Mouse (Mus musculus) right cerebral cortex, postnatal 10 days (tissue): ENCODE results near the gene Neurog2.

ENCODE experiments used
- DNase-seq, 2 experiments: peaks; one replicate each; pipeline ENCODE4 v3.0.0; 2021; ENCODE audit warnings: low spot score in 2 of 2

Gene Neurog2

DNA sequence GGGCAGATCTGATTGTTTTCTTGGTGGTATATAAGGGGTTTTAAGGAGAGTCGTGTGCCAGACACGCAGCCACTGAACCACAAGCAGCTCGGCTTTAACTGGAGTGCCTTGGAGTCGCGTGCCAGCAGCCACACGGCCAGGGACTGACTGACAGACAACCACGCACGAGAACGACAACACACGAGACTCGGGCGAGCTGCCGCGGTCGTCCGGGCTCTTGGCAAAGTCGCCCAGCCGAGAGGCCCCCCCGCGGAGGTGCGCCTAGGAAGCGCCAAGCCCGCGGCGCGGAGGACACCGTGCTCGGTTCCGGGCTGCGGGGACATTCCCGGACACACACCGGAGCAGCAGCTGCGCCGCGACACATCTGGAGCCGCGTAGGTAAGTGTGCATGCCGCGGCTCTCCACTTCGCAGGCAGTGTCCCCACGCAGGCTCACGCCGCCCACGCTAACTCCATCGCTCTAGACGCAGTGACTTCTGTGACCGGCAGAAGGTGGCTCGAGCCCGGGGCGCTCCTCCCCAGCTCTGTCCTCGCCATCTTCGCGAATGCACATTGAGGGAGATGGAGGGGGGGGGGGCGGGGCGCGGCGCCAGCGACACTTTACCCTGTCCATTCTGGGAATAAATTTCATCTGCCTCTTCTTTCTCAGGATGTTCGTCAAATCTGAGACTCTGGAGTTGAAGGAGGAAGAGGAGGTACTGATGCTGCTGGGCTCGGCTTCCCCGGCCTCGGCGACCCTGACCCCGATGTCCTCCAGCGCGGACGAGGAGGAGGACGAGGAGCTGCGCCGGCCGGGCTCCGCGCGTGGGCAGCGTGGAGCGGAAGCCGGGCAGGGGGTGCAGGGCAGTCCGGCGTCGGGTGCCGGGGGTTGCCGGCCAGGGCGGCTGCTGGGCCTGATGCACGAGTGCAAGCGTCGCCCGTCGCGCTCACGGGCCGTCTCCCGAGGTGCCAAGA lies at the start of gene Neurog2:
Gene Neurog2, plus strand, starts transcription at position 56 of the 953 bp plus-strand sequence.
- no peak for DNase-seq

GRCm38 (mm10) chr3:127597136-127597535 lies 35.8 kb upstream of the Neurog2 start:
- no peak for DNase-seq

DNA sequence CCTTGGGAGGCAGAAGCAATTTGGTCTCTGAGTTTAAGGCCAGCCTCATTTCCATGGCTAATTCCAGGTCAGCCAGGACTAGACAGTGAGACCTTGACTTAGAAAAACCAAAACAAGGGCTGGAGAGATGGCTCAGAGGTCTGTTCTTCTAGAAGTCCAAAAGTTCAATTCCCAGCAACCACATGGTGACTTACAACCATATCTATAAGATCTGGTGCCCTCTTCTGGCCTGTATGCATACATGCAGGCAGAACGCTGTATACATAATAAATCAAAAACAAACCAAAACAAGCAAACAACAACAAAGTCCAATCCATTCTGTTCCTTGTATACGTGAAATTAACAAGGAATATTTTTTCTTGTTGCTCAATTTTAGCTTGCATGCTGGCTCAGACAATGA lies 24.8 kb upstream of the Neurog2 start:
- DNase-seq, result no peak

GRCm38 (mm10) chr3:127625296-127625695 lies 7.6 kb upstream of the Neurog2 start:
- DNase-seq, result peak; percentile 43 to 66

DNA sequence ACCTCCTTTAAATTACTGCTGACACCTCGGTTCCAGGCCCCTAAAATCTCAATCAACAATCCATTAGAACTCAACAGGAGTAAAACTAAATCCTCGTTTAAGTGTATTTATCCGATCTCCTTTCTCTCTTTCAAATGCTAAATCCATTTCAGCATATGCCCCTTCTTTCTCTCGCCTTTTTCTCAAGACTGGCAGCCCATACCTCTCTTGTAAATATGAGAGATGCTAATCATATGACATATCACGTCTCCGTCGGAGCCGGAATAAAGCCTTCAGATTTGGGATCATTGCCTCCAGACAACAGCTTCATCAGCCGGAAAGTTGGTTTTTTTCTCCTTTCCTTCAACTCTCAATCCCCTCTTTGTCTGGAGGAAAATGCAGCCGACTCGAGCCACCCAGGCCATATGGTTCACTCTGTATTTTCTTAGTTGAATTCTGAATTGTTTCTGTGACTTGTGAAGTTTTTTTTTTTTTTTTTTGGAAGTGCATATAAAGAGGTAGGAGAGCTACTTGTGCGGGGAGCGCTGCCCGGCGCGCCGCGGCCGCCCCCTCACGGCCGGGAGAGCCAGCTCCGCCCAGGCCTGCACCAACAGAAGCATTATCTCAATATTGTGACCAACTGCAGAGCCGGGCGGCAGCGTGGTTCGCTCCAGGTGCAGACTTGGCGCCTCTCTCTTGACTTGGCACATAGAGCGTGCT lies 7.1 kb upstream of the Neurog2 start:
- no peak for DNase-seq

- no peak for DNase-seq
Observed at GRCm38 (mm10) chr3:127626524-127626923, 6.4 kb upstream of the Neurog2 start.

DNA sequence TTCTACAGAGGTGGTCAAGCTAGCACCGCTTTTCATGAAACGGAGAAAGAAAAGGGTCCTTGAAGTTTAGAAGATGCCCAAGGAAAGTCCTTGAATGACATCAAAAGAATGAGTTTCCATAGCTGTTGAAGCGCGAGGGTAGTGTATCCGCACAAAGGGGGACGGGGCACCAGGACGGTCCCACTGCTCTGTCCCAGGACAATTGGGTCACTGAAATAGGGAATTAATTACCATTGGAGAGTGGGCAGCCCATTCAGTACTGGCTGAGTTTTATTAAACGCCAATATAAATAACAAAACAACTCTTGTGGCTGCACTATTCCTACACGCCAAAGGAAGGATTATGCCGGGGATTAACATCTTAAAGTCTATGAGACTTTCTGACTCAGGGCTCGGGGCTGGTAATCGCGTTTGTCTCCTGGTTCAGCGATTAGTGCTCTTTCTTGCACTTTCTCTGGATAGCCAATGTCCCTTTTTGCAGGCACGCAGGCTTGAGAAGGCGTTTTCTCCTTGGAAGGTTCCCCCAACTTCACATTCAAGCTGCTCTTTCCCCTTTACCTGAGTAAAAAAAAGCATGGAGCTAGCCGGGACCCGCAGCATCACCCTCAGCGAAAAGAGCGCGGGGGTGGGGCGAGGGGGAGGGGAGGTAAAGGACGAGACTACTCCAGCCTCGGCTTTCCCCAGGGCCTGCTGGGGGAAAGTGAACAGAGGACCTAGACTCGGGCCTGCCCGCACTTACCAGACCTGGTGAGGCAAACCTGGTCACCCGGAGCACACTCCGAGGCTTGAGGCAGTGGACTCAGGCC lies 5.6 kb upstream of the Neurog2 start:
- no peak for DNase-seq

GRCm38 (mm10) chr3:127627956-127628310 lies 5.0 kb upstream of the Neurog2 start:
- no peak for DNase-seq

DNA sequence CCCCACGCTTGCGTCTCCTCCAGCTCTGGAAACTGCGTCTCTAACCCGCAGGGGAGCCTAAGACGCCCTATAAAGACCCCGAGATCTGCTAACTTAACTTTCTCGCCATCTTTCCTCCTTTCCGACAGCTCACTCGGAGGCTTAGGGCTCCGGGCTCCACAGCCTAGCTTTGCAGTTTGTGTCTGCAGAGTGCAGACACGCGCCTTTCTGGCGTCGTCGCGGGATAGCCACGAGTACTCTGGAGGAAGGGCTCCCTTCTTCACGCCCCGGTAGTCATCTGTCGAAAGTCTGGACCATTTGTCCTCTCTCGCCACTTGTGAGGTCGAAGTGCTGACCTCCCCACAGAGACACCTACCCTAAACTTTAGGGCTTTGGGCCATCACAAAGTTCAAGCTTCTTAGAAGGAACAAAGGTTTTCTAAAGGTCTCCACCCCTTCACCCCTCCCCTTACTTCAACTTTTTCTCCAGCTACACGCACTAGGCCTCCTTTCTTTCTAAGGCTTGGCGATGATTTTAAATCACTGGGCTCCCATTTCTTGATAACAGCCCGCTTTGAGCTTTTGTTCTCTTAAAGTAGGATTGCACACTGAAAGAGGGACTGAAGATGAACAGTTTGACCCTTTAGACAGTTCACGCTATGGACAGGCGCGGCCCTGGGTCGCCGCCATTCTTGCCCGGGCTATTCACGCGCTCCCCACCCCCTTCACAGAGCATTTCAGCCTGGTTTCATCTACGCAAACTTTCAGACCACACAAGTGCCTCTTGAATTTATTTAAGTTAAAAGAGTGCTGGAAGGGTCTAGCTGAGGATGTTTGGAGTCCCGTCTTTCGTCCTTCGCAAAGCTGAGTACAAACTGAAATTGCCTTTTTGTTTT lies 4.4 kb upstream of the Neurog2 start:
- DNase-seq, result no peak

DNA sequence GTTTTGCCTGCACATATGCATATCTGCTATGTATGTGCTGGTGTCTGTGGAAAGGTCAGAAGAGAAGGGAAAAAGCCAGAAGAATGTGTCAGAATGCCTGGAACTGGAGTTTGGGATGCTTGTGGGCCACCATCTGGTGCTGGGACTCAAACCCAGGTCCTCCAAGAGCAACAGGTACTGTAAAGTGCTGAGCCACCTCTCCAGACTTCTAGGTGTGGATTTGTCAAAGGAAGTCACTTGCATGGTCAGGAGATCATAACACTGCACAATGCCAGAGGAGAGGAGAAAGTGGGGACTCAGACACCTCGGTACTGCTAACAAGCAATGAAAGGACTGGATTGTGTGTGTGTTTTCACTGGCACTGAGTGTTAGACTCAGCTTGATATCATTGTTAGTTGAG lies 2.7 kb upstream of the Neurog2 start:
- DNase-seq, result no peak

GRCm38 (mm10) chr3:127630735-127631372 lies 2.1 kb upstream of the Neurog2 start:
- DNase-seq, result no peak

DNA sequence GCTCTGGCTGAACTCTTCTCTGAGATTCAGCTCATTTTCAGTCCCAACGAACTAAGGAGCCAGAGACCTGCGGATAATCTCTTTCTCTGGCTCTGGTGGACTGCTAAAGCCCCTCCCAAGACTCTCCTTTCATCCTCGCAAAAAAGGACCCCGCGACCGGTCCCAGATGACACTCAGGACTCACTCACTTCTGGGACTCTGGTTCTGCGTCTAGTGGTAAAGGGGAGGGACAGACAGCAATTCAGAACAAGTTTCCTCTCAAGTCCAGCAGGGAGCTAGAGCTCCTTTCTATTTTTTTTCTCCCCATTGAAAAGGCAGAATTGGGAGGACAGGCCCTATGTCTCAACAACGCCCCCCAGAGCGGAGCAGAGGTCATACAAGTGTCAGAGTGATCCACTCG lies 1.4 kb upstream of the Neurog2 start:
- no peak for DNase-seq

- DNase-seq, result peak; percentile 46 to 49
Observed at GRCm38 (mm10) chr3:127632531-127632930, 404 bp upstream of the Neurog2 start.

GRCm38 (mm10) chr3:127634101-127634983 lies 1.4 kb downstream of the Neurog2 start:
- DNase-seq, result peak; percentile 59 to 77

DNA sequence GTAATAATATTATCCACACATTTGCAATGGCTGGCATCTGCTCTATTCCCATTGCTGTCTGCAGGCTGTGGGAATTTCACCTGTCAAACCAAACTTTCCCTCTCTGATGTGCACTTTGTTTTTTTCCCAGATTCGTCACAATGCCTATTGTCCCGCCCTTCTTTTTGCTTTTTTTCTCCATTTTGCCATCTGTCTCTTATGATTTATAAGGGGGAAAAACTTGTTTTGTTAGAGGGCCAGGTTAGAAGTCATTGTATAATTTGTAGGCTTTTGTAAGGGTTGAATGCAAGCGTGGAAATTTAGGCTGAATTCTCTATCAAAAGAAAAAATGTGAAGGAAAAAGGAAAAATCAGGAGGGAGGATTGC lies 2.0 kb downstream of the Neurog2 start:
- DNase-seq, result no peak

- peak in 1 of 2 experiments; percentile 48 for DNase-seq
Observed at GRCm38 (mm10) chr3:127639875-127640761, 7.2 kb downstream of the Neurog2 start.

DNA sequence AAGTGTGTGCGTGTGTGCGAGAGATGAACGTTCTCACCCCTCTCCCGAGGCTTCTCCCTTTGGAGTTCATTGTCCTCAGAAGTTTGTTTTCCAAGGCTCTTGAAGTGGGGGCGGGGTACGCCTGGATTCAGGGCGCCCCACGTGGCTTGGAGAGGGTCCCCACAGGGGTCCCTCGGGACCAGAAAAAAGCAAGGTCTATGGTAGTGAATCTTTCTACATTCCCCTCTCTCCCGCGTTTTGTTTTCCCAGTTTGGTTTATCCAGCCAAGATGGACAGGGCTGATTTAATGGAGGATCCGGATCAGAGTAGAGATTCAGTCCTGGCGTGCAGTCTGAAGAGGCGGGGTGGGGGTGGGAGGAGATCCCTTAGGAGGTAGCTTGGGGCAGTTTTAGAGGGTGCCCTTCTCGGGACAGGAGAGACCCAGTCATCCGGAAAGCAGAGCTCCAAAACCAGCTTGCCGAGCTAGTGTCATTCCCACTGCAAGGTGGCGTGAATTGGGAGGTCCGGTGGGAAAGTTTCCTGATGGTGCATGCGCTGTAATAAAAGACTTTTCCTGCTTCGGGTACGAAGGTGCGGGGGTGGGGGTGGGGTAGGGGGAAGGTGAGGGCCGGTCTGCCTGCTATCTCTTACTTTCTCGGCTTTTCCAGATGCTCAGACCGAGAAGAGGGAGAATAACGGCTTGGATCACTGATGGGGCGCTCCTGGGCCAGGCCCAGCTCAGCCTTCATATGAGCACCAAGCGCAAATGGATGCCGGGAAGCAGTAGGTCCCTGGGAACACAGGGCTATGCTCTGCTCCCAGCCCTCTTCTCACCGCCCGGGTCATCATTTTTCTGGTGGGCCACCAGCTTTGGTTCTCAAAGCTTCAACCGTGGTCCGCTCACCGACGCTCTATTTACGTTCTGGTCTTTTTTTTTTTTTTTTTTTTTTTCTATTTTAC lies 8.1 kb downstream of the Neurog2 start:
- no peak for DNase-seq

- DNase-seq, result no peak
Observed at GRCm38 (mm10) chr3:127642211-127642610, 9.3 kb downstream of the Neurog2 start.
